Mouse (Mus musculus) lung, adult 2 months (tissue): Measurements from ENCODE around the gene Tubb4b.

ENCODE experiments used
- CTCF ChIP-seq: fragments of 200-500 bp; IDR thresholded peaks from 2 replicates; pipeline ENCODE4 v1.5.1; 2011; ENCODE audit warnings: mild to moderate bottlenecking, low read length, control low read depth; ENCODE audit not compliant: insufficient read depth
- POLR2A ChIP-seq: fragments of 200-500 bp; IDR thresholded peaks from 2 replicates; pipeline ENCODE4 v1.6.1; 2011; ENCODE audit warnings: low read depth, mild to moderate bottlenecking, control low read depth, low read length, borderline replicate concordance; ENCODE audit errors: extremely low read depth

GRCm38 (mm10) chr2:25178285-25178972, 46.1 kb downstream of the Tubb4b start:
- TF ChIP-seq CTCF (no peak), POLR2A (no peak)
